Mouse (Mus musculus): ENCODE measurements around the gene Herpud2.

DNA sequence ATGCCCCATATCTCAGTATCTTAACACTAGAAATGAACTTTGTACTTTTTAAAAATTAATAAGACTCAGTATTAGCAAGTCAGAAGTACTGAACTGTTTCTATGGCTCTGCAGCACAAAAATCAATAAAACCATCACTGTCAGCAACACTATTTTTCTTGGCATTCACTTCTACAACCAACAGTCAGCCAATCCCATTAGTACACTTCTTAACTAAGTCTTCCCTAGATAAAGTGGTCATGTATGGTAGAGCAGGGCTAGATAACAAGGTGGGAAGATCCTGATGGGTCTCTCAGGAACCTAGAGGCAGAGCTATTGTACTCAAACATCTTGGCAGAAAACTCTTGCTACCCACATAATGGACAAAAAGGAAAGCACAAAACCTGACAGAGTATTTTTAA, 7.7 kb downstream of the Herpud2 start:
- no peak for TF ChIP-seq POLR2A (IDR thresholded peaks at IDR 0.05; ENCODE audit: low read depth, low read length)
- TF ChIP-seq CTCF (IDR thresholded peaks at IDR 0.05; ENCODE audit: extremely low read depth, insufficient read depth, insufficient read length, insufficient replicate concordance): no peak

All from spleen, adult 2 months (tissue).